Mouse (Mus musculus) MEL (cell line): Measurements from ENCODE around the gene Flt3l. TPM values are rescaled to one million over a fixed set of nuclear protein-coding genes. Genes with fewer than 3 reads are reported as not detected.

Experiments
- DNase-seq: peaks from one replicate; pipeline ENCODE4 v3.0.0; 2011; ENCODE audit warnings: low read depth, low spot score
- H3K27ac ChIP-seq: 2 replicates; pipeline ENCODE4 v1.5.1; 2012; ENCODE audit warnings: low read depth, mild to moderate bottlenecking, control low read depth, low read length, moderate library complexity; ENCODE audit not compliant: control insufficient read depth
- H3K27me3 ChIP-seq, 2 experiments: fragments of 150-350 bp in 1 of 2; sonication (generic) in 1 of 2; 2 replicates each; pipeline ENCODE4 v1.6.1; 2012; ENCODE audit warnings: low read length in 2 of 2, mild to moderate bottlenecking in 2 of 2, improper control_type of control experiment in 1 of 2, moderate library complexity in 1 of 2; ENCODE audit not compliant: insufficient read depth in 2 of 2, control insufficient read depth in 1 of 2
- H3K36me3 ChIP-seq, 2 experiments: 2 replicates each; pipeline ENCODE4 v1.6.1; 2012 to 2014; ENCODE audit warnings: low read length in 2 of 2, improper control_type of control experiment in 1 of 2, inconsistent platforms in 1 of 2, mild to moderate bottlenecking in 1 of 2; ENCODE audit not compliant: insufficient read depth in 2 of 2, control insufficient read depth in 1 of 2
- H3K4me1 ChIP-seq, 2 experiments: fragments of 150-350 bp in 1 of 2; sonication (generic) in 1 of 2; 2 replicates each; pipeline ENCODE4 v1.6.1; 2012; ENCODE audit warnings: low read length in 2 of 2, improper control_type of control experiment in 1 of 2, mild to moderate bottlenecking in 1 of 2; ENCODE audit not compliant: insufficient read depth in 2 of 2, control insufficient read depth in 1 of 2
- H3K4me3 ChIP-seq, 2 experiments: fragments of 150-350 bp in 1 of 2; sonication (generic) in 1 of 2; 2 replicates each; pipeline ENCODE4 v1.5.1; 2012; ENCODE audit warnings: low read depth in 2 of 2, low read length in 2 of 2, mild to moderate bottlenecking in 2 of 2, moderate library complexity in 2 of 2, control low read depth in 1 of 2, improper control_type of control experiment in 1 of 2; ENCODE audit not compliant: control insufficient read depth in 1 of 2, insufficient read depth in 1 of 2
- H3K79me2 ChIP-seq: 2 replicates; pipeline ENCODE4 v1.6.1; 2012; ENCODE audit warnings: mild to moderate bottlenecking, low read length, moderate library complexity; ENCODE audit not compliant: control insufficient read depth, poor library complexity, insufficient read depth
- H3K9ac ChIP-seq: 2 replicates; pipeline ENCODE4 v1.6.1; 2012; ENCODE audit warnings: low read depth, mild to moderate bottlenecking, control low read depth, low read length, moderate library complexity; ENCODE audit not compliant: control insufficient read depth, poor library complexity, severe bottlenecking
- H3K9me3 ChIP-seq: fragments of 150-350 bp; sonication (generic); replicated peaks from 2 replicates; pipeline ENCODE4 v1.6.1; 2012; ENCODE audit warnings: mild to moderate bottlenecking, low read length, improper control_type of control experiment, moderate library complexity; ENCODE audit not compliant: insufficient read depth
- CHD1 ChIP-seq: IDR thresholded peaks from 2 replicates; pipeline ENCODE4 v1.6.1; 2012; ENCODE audit warnings: low read depth, mild to moderate bottlenecking, inconsistent platforms, low read length, improper control_type of control experiment
- CTCF ChIP-seq, 3 experiments: IDR thresholded peaks in 2 of 3; conservative IDR thresholded peaks in 1 of 3; 2 replicates each; pipeline ENCODE4 v1.5.1; 2011 to 2012; ENCODE audit warnings: low read length in 3 of 3, low read depth in 2 of 3, mild to moderate bottlenecking in 2 of 3, improper control_type of control experiment in 1 of 3, inconsistent platforms in 1 of 3, mixed read lengths in 1 of 3, moderate library complexity in 1 of 3; ENCODE audit not compliant: control insufficient read depth in 1 of 3, insufficient read depth in 1 of 3, poor library complexity in 1 of 3, severe bottlenecking in 1 of 3
- E2F4 ChIP-seq: IDR thresholded peaks from 2 replicates; pipeline ENCODE4 v1.6.1; 2011; ENCODE audit warnings: low read depth, low read length, improper control_type of control experiment, borderline replicate concordance
- ELF1 ChIP-seq: IDR thresholded peaks from 2 replicates; pipeline ENCODE4 v1.6.1; 2014; ENCODE audit warnings: low read depth, mild to moderate bottlenecking, inconsistent platforms, low read length, improper control_type of control experiment, moderate library complexity
- GABPA ChIP-seq: IDR thresholded peaks from 2 replicates; pipeline ENCODE4 v1.6.1; 2012; ENCODE audit warnings: low read depth, mild to moderate bottlenecking, inconsistent platforms, low read length, improper control_type of control experiment, moderate library complexity
- JUND ChIP-seq: IDR thresholded peaks from 2 replicates; pipeline ENCODE4 v1.6.1; 2011; ENCODE audit warnings: low read depth, mild to moderate bottlenecking, improper control_type of control experiment, low read length
- MAX ChIP-seq: IDR thresholded peaks from 2 replicates; pipeline ENCODE4 v1.6.1; 2011; ENCODE audit warnings: low read length, improper control_type of control experiment
- MYC ChIP-seq: IDR thresholded peaks from 2 replicates; pipeline ENCODE4 v1.6.1; 2011; ENCODE audit warnings: low read depth, mild to moderate bottlenecking, low read length, improper control_type of control experiment, moderate library complexity
- NRF1 ChIP-seq: IDR thresholded peaks from 2 replicates; pipeline ENCODE4 v1.6.1; 2014; ENCODE audit warnings: low read depth, mild to moderate bottlenecking, inconsistent platforms, low read length, improper control_type of control experiment, moderate library complexity; ENCODE audit not compliant: poor library complexity, insufficient read depth, severe bottlenecking
- RCOR1 ChIP-seq: IDR thresholded peaks from 2 replicates; pipeline ENCODE4 v1.6.1; 2012; ENCODE audit warnings: low read depth, mild to moderate bottlenecking, inconsistent platforms, low read length, improper control_type of control experiment
- SIN3A ChIP-seq: IDR thresholded peaks from 2 replicates; pipeline ENCODE4 v1.6.1; 2012; ENCODE audit warnings: low read length, improper control_type of control experiment, inconsistent platforms
- TAL1 ChIP-seq: IDR thresholded peaks from 2 replicates; pipeline ENCODE4 v1.6.1; 2012; ENCODE audit warnings: mild to moderate bottlenecking, inconsistent platforms, low read length, moderate library complexity, mixed read lengths
- TBP ChIP-seq: IDR thresholded peaks from 2 replicates; pipeline ENCODE4 v1.8.0; 2011; ENCODE audit warnings: low read depth, low read length, improper control_type of control experiment
- TCF12 ChIP-seq: IDR thresholded peaks from 2 replicates; pipeline ENCODE4 v1.6.1; 2014; ENCODE audit warnings: low read depth, mild to moderate bottlenecking, inconsistent platforms, low read length, improper control_type of control experiment, moderate library complexity
- UBTF ChIP-seq: IDR thresholded peaks from 2 replicates; pipeline ENCODE4 v1.6.1; 2012; ENCODE audit warnings: low read depth, mild to moderate bottlenecking, inconsistent platforms, low read length, improper control_type of control experiment, moderate library complexity, borderline replicate concordance; ENCODE audit not compliant: insufficient read depth
- USF2 ChIP-seq, 2 experiments: IDR thresholded peaks; 2 replicates each; pipeline ENCODE4 v1.6.1; 2011 to 2012; ENCODE audit warnings: improper control_type of control experiment in 2 of 2, low read length in 2 of 2, borderline replicate concordance in 1 of 2, inconsistent platforms in 1 of 2, low read depth in 1 of 2, mild to moderate bottlenecking in 1 of 2; ENCODE audit not compliant: insufficient read depth in 1 of 2
- polyA plus RNA-seq, 2 experiments: library from polyadenylated mRNA; stranded (reverse) in 1 of 2; unstranded in 1 of 2; fragments of >175 nt in 1 of 2; fragments of >200 nt in 1 of 2; gene quantifications; 2 replicates each; pipeline versions ENCODE4 v1.2.1 to v1.2.4; 2012; ENCODE audit warnings: low replicate concordance in 2 of 2, low read depth in 1 of 2; ENCODE audit not compliant: insufficient read length in 2 of 2, insufficient read depth in 1 of 2, missing spikeins in 1 of 2
- total RNA-seq: library from RNA; depleted of rRNA; stranded (reverse); fragments of 300-350 nt; gene quantifications from 2 replicates; pipeline ENCODE4 v1.2.3, GENCODE M21; 2012

The Flt3l gene
- total and polyA plus RNA-seq, 3 experiments, result 13.0 to 35.4 TPM; not detected in 1

- TF ChIP-seq CTCF (IDR thresholded peaks at IDR 0.05 in 2 of 3, conservative IDR thresholded peaks at IDR 0.05 in 1 of 3; ENCODE audit: control insufficient read depth in 1 of 3, insufficient read depth in 1 of 3, low read depth in 2 of 3, low read length in 3 of 3, poor library complexity in 1 of 3, severe bottlenecking in 1 of 3) (no peak), TAL1 (no peak), TBP (no peak)
- TF ChIP-seq, all 39 proteins: peak for 0
Observed at GRCm38 (mm10) chr7:45150321-45150720, 14.1 kb upstream of the Flt3l start (continued).

- TF ChIP-seq RCOR1, result no peak
- no peak for TF ChIP-seq ELF1
- no peak for TF ChIP-seq MAX
- peaks cover 7% of the 10 kb centered on the region; the same call in 1 of the 2 replicates for H3K79me2 ChIP-seq
- no peak overlapping the region for H3K4me3 ChIP-seq
- peaks cover 0 to 3% of the 10 kb centered on the region in 2 experiments; a peak in 3 of 4 replicates for H3K36me3 ChIP-seq
- no peaks in the 10 kb centered on the region for H3K27me3 ChIP-seq
- no peaks in the 10 kb centered on the region for H3K4me1 ChIP-seq
- no peaks in the 10 kb centered on the region for H3K9me3 ChIP-seq
- H3K27ac ChIP-seq, result no peak overlapping the region
- no peak overlapping the region for H3K9ac ChIP-seq
- no peak for DNase-seq
Observed at GRCm38 (mm10) chr7:45149545-45149944, 13.3 kb upstream of the Flt3l start.

GRCm38 (mm10) chr7:45148534-45149098, 12.4 kb upstream of the Flt3l start:
- H3K4me1 ChIP-seq, result no peaks in the 10 kb centered on the region
- no peaks in the 10 kb centered on the region for H3K9me3 ChIP-seq
- no peaks in the 10 kb centered on the region for H3K27me3 ChIP-seq
- H3K9ac ChIP-seq, result no peak overlapping the region
- H3K4me3 ChIP-seq, result no peak overlapping the region
- peaks cover 1% of the 10 kb centered on the region; the same call in 1 of the 2 replicates for H3K79me2 ChIP-seq
- DNase-seq, result no peak
- H3K36me3 ChIP-seq, result peaks cover 0 to 3% of the 10 kb centered on the region in 2 experiments; a peak in 3 of 4 replicates
- no peak for TF ChIP-seq JUND
- TF ChIP-seq USF2 (IDR thresholded peaks at IDR 0.05; ENCODE audit: borderline replicate concordance in 1 of 2, insufficient read depth in 1 of 2, low read depth in 1 of 2, low read length in 2 of 2), result no peak
- TF ChIP-seq ELF1, result no peak
- no peak for TF ChIP-seq MYC
- no peak for TF ChIP-seq CHD1
- TF ChIP-seq TCF12, result no peak
- no peak for TF ChIP-seq NRF1
- no peak for TF ChIP-seq UBTF
- no peak for TF ChIP-seq E2F4
- TF ChIP-seq SIN3A, result no peak
- TF ChIP-seq GABPA, result no peak
- no peak overlapping the region for H3K27ac ChIP-seq
